Mouse (Mus musculus) layer of hippocampus, adult 6 months (tissue): ENCODE measurements around the gene Mpz. TPM values are rescaled to one million over a fixed set of nuclear protein-coding genes. Genes with fewer than 3 reads are reported as not detected.

Experiments used
- long read RNA-seq, 2 experiments: library from polyadenylated mRNA; unstranded; transcript quantifications; one replicate each; pipeline ENCODE4 v2.0.0; 2019 to 2020
- polyA plus RNA-seq: library from polyadenylated mRNA; unstranded; fragments of <200 nt; fragmentation: Nextera tagmentation; gene quantifications from 2 replicates; pipeline ENCODE4 v1.2.3, GENCODE M21; 2021

Mpz gene
- not detected in 2 replicates for polyA plus RNA-seq
- long read RNA-seq, experiment 1, result 0 reads
- long read RNA-seq, experiment 2, result 0 reads

GRCm38 (mm10) chr1:171149974-171150760, at the start of gene Mpz, which contains the start of gene Sdhc:
Gene Mpz, plus strand, starts transcription at chr1:171150711.
Gene Sdhc, minus strand, starts transcription at chr1:171150603.

GRCm38 (mm10) chr1:171113873-171114299, 36.6 kb upstream of the Mpz start, which contains the start of gene Cfap126:
Gene Cfap126, plus strand, starts transcription at chr1:171113918.

GRCm38 (mm10) chr1:171195887-171196397, 45.4 kb downstream of the Mpz start, which contains the start of gene Pcp4l1:
Gene Pcp4l1, minus strand, starts transcription at chr1:171196268.

Other genes with a start within 250 kb of the Mpz start
- 0.48 and 0.70 TPM in 2 replicates for gene Fcrlb, start 237.8 kb upstream of the Mpz start, polyA plus RNA-seq
- not detected in 2 replicates for gene Fcrla, start 223.1 kb upstream of the Mpz start, polyA plus RNA-seq
- 6.2 TPM in 2 replicates for gene Fcgr2b, start 174.2 kb upstream of the Mpz start, polyA plus RNA-seq
- gene Fcgr4, start 131.8 kb upstream of the Mpz start, polyA plus RNA-seq, result 0.23 and 0.25 TPM in 2 replicates
- 25.2 and 26.9 TPM in 2 replicates for gene Fcgr3, start 85.8 kb upstream of the Mpz start, polyA plus RNA-seq
- gene Cfap126, start 36.8 kb upstream of the Mpz start, polyA plus RNA-seq, result 4.3 and 7.5 TPM in 2 replicates
- gene Sdhc, start 108 bp upstream of the Mpz start, polyA plus RNA-seq, result 67.1 and 75.0 TPM in 2 replicates
- gene Pcp4l1, start 45.6 kb downstream of the Mpz start, polyA plus RNA-seq, result 51.6 and 80.2 TPM in 2 replicates
- gene Nr1i3, start 63.3 kb downstream of the Mpz start, polyA plus RNA-seq, result 0.09 TPM in 1 of 2 replicates, not detected in the other
- gene Tomm40l, start 71.8 kb downstream of the Mpz start, polyA plus RNA-seq, result 87.6 and 97.2 TPM in 2 replicates
- 4.8 and 6.2 TPM in 2 replicates for gene Apoa2, start 74.3 kb downstream of the Mpz start, polyA plus RNA-seq
- gene Fcer1g, start 83.7 kb downstream of the Mpz start, polyA plus RNA-seq, result 114 and 119 TPM in 2 replicates
- gene Adamts4, start 99.7 kb downstream of the Mpz start, polyA plus RNA-seq, result 5.2 and 5.5 TPM in 2 replicates
- gene Ndufs2, start 100.7 kb downstream of the Mpz start, polyA plus RNA-seq, result 112 and 142 TPM in 2 replicates
- 59.3 and 66.2 TPM in 2 replicates for gene B4galt3, start 119.6 kb downstream of the Mpz start, polyA plus RNA-seq
- gene Ppox, start 130.5 kb downstream of the Mpz start, polyA plus RNA-seq, result 7.7 and 9.4 TPM in 2 replicates
- 45.9 and 51.2 TPM in 2 replicates for gene Usp21, start 137.3 kb downstream of the Mpz start, polyA plus RNA-seq
- 186 and 192 TPM in 2 replicates for gene Ufc1, start 144.3 kb downstream of the Mpz start, polyA plus RNA-seq
- gene Dedd, start 178.4 kb downstream of the Mpz start, polyA plus RNA-seq, result 30.4 and 30.5 TPM in 2 replicates
- 30.4 and 30.8 TPM in 2 replicates for gene Nit1, start 194.9 kb downstream of the Mpz start, polyA plus RNA-seq
- gene Pfdn2, start 195.0 kb downstream of the Mpz start, polyA plus RNA-seq, result 139 and 143 TPM in 2 replicates
- 9.4 and 9.8 TPM in 2 replicates for gene Klhdc9, start 210.1 kb downstream of the Mpz start, polyA plus RNA-seq
- 1.7 and 2.2 TPM in 2 replicates for gene Nectin4, start 219.4 kb downstream of the Mpz start, polyA plus RNA-seq
- gene Arhgap30, start 238.2 kb downstream of the Mpz start, polyA plus RNA-seq, result 0.48 and 0.65 TPM in 2 replicates